Mouse (Mus musculus): ENCODE data around the gene Cdkal1.

GRCm38 (mm10) chr13:29818314-29818713 lies 37.2 kb downstream of the Cdkal1 start:
- no peak for TF ChIP-seq POLR2A (IDR thresholded peaks at IDR 0.05; ENCODE audit: insufficient read length, low read depth)
- TF ChIP-seq REST (IDR thresholded peaks at IDR 0.05; ENCODE audit: insufficient read depth, insufficient read length): no peak
- TF ChIP-seq POLR2AphosphoS2 (IDR thresholded peaks at IDR 0.05; ENCODE audit: insufficient read length, low read depth): no peak
- no peak for TF ChIP-seq CEBPB (IDR thresholded peaks at IDR 0.05; ENCODE audit: insufficient read depth, poor library complexity, severe bottlenecking)
- TF ChIP-seq TCF12 (IDR thresholded peaks at IDR 0.05; ENCODE audit: insufficient read depth, poor library complexity, severe bottlenecking): no peak
- TF ChIP-seq E2F4 (IDR thresholded peaks at IDR 0.05; ENCODE audit: insufficient read depth): no peak
- no peak for TF ChIP-seq MYOG (IDR thresholded peaks at IDR 0.05; ENCODE audit: control insufficient read depth in 1 of 3, insufficient read depth in 1 of 3, insufficient read length in 2 of 3, low read depth in 2 of 3)
- TF ChIP-seq USF1 (IDR thresholded peaks at IDR 0.05; ENCODE audit: low read depth): no peak

Data from myocyte (in vitro differentiated cells).